Mouse (Mus musculus) heart, embryonic 11.5 days (tissue): ENCODE data around the gene Nploc4. TPM values are rescaled to one million over a fixed set of nuclear protein-coding genes. Genes with fewer than 3 reads are reported as not detected.
A peak's percentile ranks its signal among the peaks of the same experiment; 100 is the strongest.
"Not testable (repeated sequence)": the region's sequence is repeated elsewhere in the genome, so short reads cannot be mapped to it uniquely, and the experiment has no call there.

Source experiments
- ATAC-seq: fragments of 200-750 bp; cut with Nextera tagmentation; replicated peaks from 2 replicates; pipeline ENCODE4 v1.8.0; 2017; ENCODE audit warnings: moderate library complexity; ENCODE audit not compliant: insufficient number of reproducible peaks, low FRiP score, low TSS enrichment
- H3K27ac ChIP-seq: fragments of 300-500 bp; sonication (generic); 2 replicates; pipeline ENCODE4 v1.5.1; 2014; ENCODE audit warnings: mild to moderate bottlenecking, low read depth, low read length
- H3K27me3 ChIP-seq: fragments of 300-500 bp; sonication (generic); 2 replicates; pipeline ENCODE4 v1.6.1; 2014; ENCODE audit warnings: mild to moderate bottlenecking, low read length, mixed read lengths; ENCODE audit not compliant: control insufficient read depth, insufficient read depth
- H3K36me3 ChIP-seq: fragments of 300-500 bp; sonication (generic); 2 replicates; pipeline ENCODE4 v1.6.1; 2014; ENCODE audit warnings: mild to moderate bottlenecking, low read length, moderate library complexity, mixed read lengths; ENCODE audit not compliant: control insufficient read depth, insufficient read depth
- H3K4me1 ChIP-seq: fragments of 300-500 bp; sonication (generic); 2 replicates; pipeline ENCODE4 v1.6.1; 2014; ENCODE audit warnings: low read length; ENCODE audit not compliant: control insufficient read depth, insufficient read depth
- H3K4me2 ChIP-seq: fragments of 300-500 bp; sonication (generic); 2 replicates; pipeline ENCODE4 v1.6.1; 2014; ENCODE audit warnings: mild to moderate bottlenecking, moderate library complexity
- H3K4me3 ChIP-seq: fragments of 300-500 bp; sonication (generic); 2 replicates; pipeline ENCODE4 v1.5.1; 2014; ENCODE audit warnings: low read depth, low read length
- H3K9ac ChIP-seq: fragments of 300-500 bp; sonication (generic); 2 replicates; pipeline ENCODE4 v1.6.1; 2014; ENCODE audit warnings: mild to moderate bottlenecking, low read depth, low read length, moderate library complexity
- H3K9me3 ChIP-seq: fragments of 300-500 bp; sonication (generic); replicated peaks from 2 replicates; pipeline ENCODE4 v1.6.1; 2016; ENCODE audit warnings: low read length; ENCODE audit not compliant: control insufficient read depth
- WGBS: fragments of 180-500 bp; shearing (Covaris S2); extraction: QIAGEN DNeasy Blood & Tissue Kit; methylation state at CpG from one replicate; pipeline ENCODE4 v1.1.7; 2014; ENCODE audit not compliant: insufficient replicate concordance; 5-methylcytosine and 5-hydroxymethylcytosine counted together
- polyA plus RNA-seq: library from polyadenylated mRNA; unstranded; fragments of >200 nt; fragmentation: Nextera tagmentation; extraction: Ambion mirVana; gene quantifications from 2 replicates; pipeline ENCODE4 v1.2.1, GENCODE M21; 2014

Gene Nploc4
- polyA plus RNA-seq, 1 experiment from 2014 or later = 31.0 TPM

DNA sequence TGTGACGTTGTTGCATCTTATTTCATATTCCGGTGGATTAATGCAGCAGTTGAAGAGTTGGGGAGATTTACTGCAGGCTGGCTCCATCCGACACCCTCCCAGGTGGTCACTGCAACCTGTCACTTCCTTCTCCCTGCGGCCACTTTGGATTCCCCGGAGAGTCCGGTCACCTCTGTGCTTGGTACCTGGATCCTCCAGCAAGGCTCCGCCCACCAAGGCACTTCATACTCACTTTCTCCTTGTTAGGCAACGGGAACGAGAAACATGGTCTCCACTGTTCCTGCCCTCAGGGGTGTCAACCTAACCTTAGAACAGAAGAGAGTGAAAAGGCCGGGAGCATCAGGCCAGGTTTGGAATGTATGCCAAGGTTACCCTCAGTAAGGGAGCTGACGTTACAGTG lies 86.8 kb downstream of the Nploc4 start:
- peak overlapping the region; percentile 98 for H3K4me2 ChIP-seq
- 15% methylated on average over 11 of the region's 11 CpGs for WGBS
- H3K9me3 ChIP-seq = no peaks in the 10 kb centered on the region
- H3K27me3 ChIP-seq = no peaks in the 10 kb centered on the region
- H3K36me3 ChIP-seq = peaks cover 2% of the 10 kb centered on the region; the same call in 1 of the 2 replicates
- ATAC-seq = no peak
- peak overlapping the region; percentile 100 for H3K9ac ChIP-seq
- peak overlapping the region; percentile 94 for H3K4me3 ChIP-seq
- H3K27ac ChIP-seq = peak overlapping the region; percentile 100
- H3K4me1 ChIP-seq = peaks cover 37% of the 10 kb centered on the region

DNA sequence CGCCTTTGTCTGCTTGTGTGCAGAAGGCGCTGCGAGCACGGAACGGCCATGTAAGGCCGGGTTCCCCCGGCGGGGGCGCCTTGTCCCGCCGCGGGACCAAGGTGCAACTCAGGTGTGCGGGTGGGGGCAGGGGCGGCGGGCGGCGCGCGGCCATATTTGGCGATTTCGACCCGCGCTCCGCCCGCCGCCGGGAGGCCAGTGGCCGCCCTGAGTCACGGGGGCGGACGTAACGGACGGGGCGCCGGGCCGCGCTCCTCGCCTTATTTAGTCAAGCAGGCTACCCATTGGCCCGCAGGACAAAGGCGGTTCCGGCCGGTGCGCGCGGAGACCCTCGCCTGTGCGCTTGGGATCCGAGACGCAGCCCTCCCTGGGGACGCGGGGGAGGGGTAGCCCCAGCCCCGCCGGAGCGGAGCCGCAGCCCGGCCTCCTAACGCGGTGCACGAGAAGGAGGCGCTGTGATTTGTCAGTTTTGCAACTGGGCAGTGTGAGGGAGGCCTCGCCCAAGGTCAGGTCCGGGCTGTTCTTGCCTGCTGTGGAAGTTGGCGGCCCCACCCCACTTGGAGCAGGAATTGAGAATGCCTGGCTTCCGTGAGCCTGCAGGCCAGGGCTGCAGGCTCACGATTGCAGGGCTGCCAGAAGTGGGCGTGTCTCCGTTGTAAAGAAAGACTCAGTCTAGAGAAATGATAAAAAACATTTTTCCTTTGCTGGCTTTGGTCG lies 87.4 kb downstream of the Nploc4 start:
- H3K27me3 ChIP-seq = no peaks in the 10 kb centered on the region
- H3K9me3 ChIP-seq = no peaks in the 10 kb centered on the region
- H3K36me3 ChIP-seq = peaks cover 2% of the 10 kb centered on the region; the same call in 1 of the 2 replicates
- peak overlapping the region; percentile 100 for H3K9ac ChIP-seq
- peak overlapping the region; percentile 94 for H3K4me3 ChIP-seq
- peak overlapping the region; percentile 100 for H3K27ac ChIP-seq
- H3K4me2 ChIP-seq = peak overlapping the region; percentile 98
- H3K4me1 ChIP-seq = peaks cover 35% of the 10 kb centered on the region
- peak; percentile 58 for ATAC-seq
- WGBS = under 1% methylated on average over 63 of the region's 68 CpGs

DNA sequence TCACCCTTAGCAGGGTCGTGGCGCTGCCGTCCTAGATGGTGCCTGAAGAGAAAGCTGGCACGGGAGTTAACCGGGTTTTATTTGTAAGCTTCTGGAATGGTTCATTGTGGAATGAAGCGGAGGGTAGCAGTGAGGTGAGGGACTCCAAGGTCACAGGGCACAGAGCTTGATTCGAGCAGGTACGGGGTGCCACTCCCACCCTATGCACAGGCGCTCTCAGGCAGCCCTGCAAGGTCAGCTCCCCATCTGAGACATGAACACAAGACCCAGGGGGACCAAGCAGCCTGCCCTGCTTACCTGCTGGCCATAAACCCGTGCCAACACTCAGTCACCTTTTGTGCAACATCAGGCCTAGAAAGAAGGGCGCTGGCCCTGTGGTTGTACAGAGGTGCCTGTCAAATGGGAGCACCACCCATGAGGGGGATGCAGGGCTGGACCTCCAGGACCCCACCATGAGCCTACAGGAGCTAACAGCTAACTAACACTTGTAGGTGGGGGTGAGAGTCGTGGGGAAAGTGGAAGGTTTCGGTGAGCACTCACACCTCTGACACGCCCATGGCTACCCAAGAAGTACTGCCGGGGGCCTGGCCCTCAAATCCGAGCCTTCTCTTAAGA lies 88.0 kb downstream of the Nploc4 start:
- H3K4me2 ChIP-seq = peak overlapping the region; percentile 98
- no peak for ATAC-seq

DNA sequence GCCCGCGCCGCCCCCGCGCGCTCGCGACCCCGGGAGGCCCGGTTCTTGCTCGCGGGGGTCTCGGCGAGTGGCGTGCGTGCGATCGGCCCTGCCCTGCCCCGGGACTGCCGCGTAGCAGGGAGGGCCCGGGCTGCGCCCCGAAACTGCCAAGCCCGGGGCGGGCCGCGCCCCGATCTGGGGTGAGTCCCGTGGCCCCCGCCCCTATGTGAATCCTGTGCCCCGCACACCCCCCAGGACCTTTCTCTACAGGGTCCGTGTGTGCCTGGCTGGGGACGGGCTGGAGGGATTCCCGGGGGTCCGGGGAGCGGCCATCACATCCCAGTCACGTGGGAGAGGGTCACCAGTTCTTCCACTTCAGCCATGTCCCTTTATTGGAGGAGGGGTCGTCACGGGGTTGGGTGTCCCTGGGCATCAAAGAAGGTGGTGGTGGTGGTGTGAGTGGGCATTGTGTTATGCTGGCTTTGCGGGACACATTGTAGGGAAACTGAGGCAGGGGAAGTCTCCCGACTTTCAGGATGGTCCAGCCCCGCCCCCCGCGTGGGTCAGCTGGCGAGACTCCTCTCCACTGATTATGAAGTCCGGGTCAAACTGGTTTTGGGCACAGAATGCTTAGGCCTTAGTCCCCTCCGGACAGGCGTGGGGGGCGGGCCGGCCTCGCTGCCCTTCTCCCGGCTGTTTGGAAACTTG lies 88.7 kb downstream of the Nploc4 start:
- under 1% methylated on average over 53 of the region's 53 CpGs for WGBS

More for the DNA sequence above, 88.0 kb downstream of the Nploc4 start:
- H3K4me1 ChIP-seq = peaks cover 29% of the 10 kb centered on the region
- H3K4me3 ChIP-seq = peak overlapping the region; percentile 94
- H3K9me3 ChIP-seq = no peaks in the 10 kb centered on the region
- 1% methylated on average over 16 of the region's 16 CpGs for WGBS
- H3K27me3 ChIP-seq = no peaks in the 10 kb centered on the region
- peak overlapping the region; percentile 100 for H3K9ac ChIP-seq
- peak overlapping the region; percentile 100 for H3K27ac ChIP-seq
- H3K36me3 ChIP-seq = peaks cover 2% of the 10 kb centered on the region; the same call in 1 of the 2 replicates

DNA sequence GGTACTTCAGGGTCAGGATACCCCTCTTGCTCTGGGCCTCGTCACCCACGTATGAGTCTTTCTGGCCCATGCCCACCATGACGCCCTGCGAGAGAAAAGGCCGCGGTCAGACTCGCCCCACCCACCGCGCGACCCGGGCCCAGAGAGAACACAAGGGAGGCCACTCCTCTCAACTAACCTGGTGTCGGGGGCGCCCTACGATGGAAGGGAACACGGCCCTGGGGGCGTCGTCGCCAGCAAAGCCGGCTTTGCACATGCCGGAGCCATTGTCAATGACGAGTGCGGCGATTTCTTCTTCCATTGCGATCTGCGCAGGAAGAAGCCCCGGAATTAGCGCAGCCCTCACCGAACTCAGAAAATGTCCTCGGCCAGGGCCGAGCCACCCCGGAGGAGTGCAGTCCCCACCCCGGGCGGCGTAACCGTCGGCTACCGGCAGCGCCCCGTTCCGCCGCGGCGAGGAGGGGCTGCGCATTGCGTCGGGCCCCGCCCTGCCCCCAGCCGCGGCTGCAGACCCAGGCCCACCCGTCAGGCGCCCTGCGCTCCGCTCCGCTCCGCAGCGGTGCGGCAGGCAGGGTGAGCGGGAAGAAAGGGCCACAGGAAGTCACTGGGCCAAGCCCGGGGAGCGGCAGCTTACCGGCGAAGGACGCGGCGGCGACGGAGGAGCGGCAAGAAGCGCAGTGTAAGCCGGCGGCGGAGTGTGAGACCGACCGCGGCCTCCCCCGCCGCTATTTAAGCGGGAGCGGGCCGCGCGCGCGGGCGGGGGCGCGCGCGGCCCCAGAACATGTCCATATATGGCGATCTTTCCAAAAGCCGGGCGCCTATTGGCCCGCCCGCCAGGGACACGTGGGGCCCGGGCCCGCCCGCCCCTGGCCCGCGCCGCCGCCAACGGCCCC lies 89.5 kb downstream of the Nploc4 start, which contains the start of gene Actg1:
Gene Actg1 (minus strand): TSS at position 752 of the 893 bp plus-strand sequence.
- ATAC-seq = peak; percentile 76
- Histone ChIP-seq H3K36me3 (peaks cover 2% of the 10 kb centered on the region; the same call in 1 of the 2 replicates), H3K27me3 (no peaks in the 10 kb centered on the region), H3K4me1 (peaks cover 17% of the 10 kb centered on the region), H3K9ac (peak within 1 kb of the TSS; percentile 100), H3K27ac (peak within 1 kb of the TSS; percentile 100), H3K4me3 (peak within 1 kb of the TSS; percentile 94), H3K9me3 (no peaks in the 10 kb centered on the region), H3K4me2 (peak within 1 kb of the TSS; percentile 98)
- WGBS = 3% methylated on average over 92 of the region's 103 CpGs

More for the DNA sequence above, 88.7 kb downstream of the Nploc4 start:
- H3K9me3 ChIP-seq = no peaks in the 10 kb centered on the region
- peak; percentile 14 for ATAC-seq
- H3K9ac ChIP-seq = peak overlapping the region; percentile 100
- H3K27ac ChIP-seq = peak overlapping the region; percentile 100
- H3K36me3 ChIP-seq = peaks cover 2% of the 10 kb centered on the region; the same call in 1 of the 2 replicates
- H3K27me3 ChIP-seq = no peaks in the 10 kb centered on the region
- peaks cover 25% of the 10 kb centered on the region for H3K4me1 ChIP-seq
- H3K4me2 ChIP-seq = peak overlapping the region; percentile 98
- H3K4me3 ChIP-seq = peak overlapping the region; percentile 94

DNA sequence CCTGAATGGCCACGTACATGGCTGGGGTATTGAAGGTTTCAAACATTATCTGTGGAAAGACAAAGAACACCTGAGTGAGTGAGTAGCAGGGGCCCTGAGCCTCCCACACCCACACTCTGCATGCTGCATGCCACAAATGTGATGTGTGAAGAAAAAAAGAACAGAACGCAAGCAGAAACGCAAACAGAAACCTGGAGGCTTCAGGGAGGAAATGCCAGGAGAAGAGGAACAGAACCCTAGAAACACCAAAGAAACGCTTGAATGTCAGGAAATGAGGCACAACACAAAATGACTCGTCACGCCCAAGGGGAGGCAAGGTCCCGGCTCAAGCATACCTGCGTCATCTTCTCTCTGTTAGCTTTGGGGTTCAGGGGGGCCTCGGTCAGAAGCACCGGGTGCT lies 90.2 kb downstream of the Nploc4 start:
- peak overlapping the region; percentile 100 for H3K27ac ChIP-seq
- whole genome bisulfite sequencing = 5% methylated on average over 10 of the region's 10 CpGs

DNA sequence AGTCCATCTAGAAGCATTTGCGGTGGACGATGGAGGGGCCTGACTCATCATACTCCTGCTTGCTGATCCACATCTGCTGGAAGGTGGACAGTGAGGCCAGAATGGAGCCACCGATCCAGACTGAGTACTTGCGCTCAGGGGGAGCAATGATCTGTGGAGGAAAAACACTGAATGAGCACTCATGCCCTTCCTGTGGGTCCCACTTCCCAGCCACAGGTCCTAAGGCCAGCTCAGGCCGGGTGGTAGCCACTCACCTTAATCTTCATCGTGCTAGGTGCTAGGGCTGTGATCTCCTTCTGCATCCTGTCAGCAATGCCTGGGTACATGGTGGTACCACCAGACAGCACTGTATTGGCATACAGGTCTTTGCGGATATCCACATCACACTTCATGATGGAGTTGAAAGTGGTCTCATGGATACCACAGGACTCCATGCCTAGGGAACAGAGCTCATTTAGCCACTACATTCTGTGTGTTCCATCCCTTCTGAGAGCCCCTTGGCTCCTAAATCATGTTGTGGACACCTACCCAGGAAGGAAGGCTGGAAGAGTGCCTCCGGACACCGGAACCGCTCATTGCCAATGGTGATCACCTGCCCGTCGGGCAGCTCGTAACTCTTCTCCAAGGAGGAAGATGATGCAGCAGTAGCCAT lies 91.0 kb downstream of the Nploc4 start:
- peak overlapping the region; percentile 62 for H3K27ac ChIP-seq
- WGBS = 48% methylated on average over 9 of the region's 13 CpGs
- not testable (repeated sequence) for ATAC-seq

More for the DNA sequence above, 90.2 kb downstream of the Nploc4 start:
- Histone ChIP-seq H3K9me3 (no peaks in the 10 kb centered on the region), H3K27me3 (no peaks in the 10 kb centered on the region), H3K36me3 (peaks cover 2% of the 10 kb centered on the region; the same call in 1 of the 2 replicates), H3K9ac (peak overlapping the region; percentile 100), H3K4me1 (peaks cover 11% of the 10 kb centered on the region), H3K4me2 (peak overlapping the region; percentile 98), H3K4me3 (peak overlapping the region; percentile 94)
- no peak for ATAC-seq

More for the DNA sequence above, 91.0 kb downstream of the Nploc4 start:
- Histone ChIP-seq H3K9ac (peak overlapping the region; percentile 80), H3K4me3 (peak overlapping the region; percentile 52), H3K4me2 (peak overlapping the region; percentile 71), H3K4me1 (peaks cover 11% of the 10 kb centered on the region)
- H3K36me3 ChIP-seq, H3K27me3 ChIP-seq, H3K9me3 ChIP-seq: not testable (repeated sequence)
